Mouse (Mus musculus): ENCODE measurements at regions not wholly inside any gene's neighbourhood (a gene's known extent, or its start where the extent isn't known, plus 50 kb on each side); places are given as distances from the start of the nearest gene placed in this dataset.

- TF ChIP-seq CTCF (IDR thresholded peaks at IDR 0.05; ENCODE audit: low read depth, low read length) (no peak), POLR2A (IDR thresholded peaks at IDR 0.05; ENCODE audit: extremely low read depth, insufficient read depth, low read length) (no peak)
These were observed 1300.5 kb upstream of the A1bg start for GRCm38 (mm10) chr15:62223156-62223840.
